Mouse (Mus musculus): ENCODE data around the gene Npy.

GRCm38 (mm10) chr6:49823371-49823770, 861 bp downstream of the Npy start:
- TF ChIP-seq CTCF (IDR thresholded peaks at IDR 0.05; ENCODE audit: control insufficient read depth, insufficient read depth, insufficient read length) (no peak), MYOG (IDR thresholded peaks at IDR 0.05; ENCODE audit: control insufficient read depth, extremely low read depth, insufficient read length) (no peak)
